Mouse (Mus musculus) cerebellum, adult 9-11 months (tissue): ENCODE measurements around the gene Alpk3.
"Not testable (repeated sequence)": the region's sequence is repeated elsewhere in the genome, so short reads cannot be mapped to it uniquely, and the experiment has no call there.

Experiments
- DNase-seq: peaks from one replicate; pipeline ENCODE4 v3.0.0; 2022

The Alpk3 gene

DNA sequence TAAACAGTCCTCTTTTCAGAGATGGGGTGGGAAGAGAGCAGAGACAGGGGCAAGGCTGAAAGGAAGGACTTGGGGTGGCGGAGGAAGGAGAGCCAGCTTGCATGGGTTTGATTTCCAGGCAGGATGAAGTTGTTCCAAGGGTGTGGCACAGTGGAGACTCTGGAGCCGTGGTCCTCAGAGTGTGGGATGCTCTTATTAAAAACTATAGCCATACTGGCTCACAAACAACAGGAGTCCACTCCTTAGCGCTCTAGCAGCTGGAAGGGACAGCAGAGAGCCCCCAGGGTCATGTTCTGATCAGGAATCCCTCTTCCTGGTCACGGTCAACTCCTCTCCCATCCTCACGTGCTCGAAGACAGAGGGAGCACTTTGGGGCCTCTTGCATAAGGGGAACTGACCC is 76.0 kb downstream of the Alpk3 start:
- DNase-seq, result no peak

GRCm38 (mm10) chr7:81133941-81134340 is 76.5 kb downstream of the Alpk3 start:
- DNase-seq, result no peak

- DNase-seq, result peak; percentile 21
Measured at GRCm38 (mm10) chr7:81134614-81135067, 77.2 kb downstream of the Alpk3 start.

DNA sequence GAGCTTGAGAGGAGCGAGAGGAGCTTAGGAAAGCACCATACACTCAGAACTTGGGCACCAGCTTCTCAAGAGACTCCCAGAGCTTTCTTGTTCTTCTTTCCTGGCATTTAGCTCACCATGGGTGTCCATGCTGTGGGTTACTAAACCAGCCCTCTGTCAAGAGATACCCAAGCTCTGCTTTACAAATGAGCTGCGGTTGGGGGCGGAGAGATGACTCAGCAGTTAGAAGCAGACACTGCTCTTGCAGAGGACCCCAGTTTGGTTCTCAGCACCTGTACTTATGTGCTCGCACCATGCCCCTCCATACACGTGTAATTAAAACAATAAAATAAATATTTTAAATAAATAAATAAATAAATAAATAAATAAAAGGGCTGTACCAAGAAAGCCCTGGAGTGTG is 79.9 kb downstream of the Alpk3 start:
- DNase-seq, result no peak

GRCm38 (mm10) chr7:81139100-81139499 is 81.7 kb downstream of the Alpk3 start:
- no peak for DNase-seq

- DNase-seq, result no peak
Measured at GRCm38 (mm10) chr7:81139671-81140404, 82.4 kb downstream of the Alpk3 start.

DNA sequence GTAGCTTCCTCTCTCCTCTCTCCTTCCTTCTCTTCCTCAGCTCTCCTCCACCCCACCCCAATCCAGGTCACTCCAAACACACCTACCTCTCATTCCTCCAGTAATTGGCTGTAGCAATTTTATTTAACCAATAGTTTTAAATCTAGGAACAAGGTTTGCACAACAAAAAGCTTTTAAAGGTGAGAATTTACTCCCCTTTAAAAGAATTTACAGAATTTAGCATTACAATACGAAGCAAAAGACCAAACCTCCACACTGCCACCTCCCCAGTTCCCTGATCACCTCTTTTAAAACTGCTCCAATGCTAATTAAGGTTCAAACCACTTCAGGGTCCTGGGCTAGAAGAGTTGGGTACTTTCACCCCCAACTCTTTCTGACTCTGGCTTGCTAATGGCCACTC is 84.1 kb downstream of the Alpk3 start:
- no peak for DNase-seq

- not testable (repeated sequence) for DNase-seq
Measured at GRCm38 (mm10) chr7:81143056-81143455, 85.7 kb downstream of the Alpk3 start.

GRCm38 (mm10) chr7:81149759-81150158 is 92.4 kb downstream of the Alpk3 start:
- DNase-seq, result no peak

GRCm38 (mm10) chr7:81151216-81151615 is 93.8 kb downstream of the Alpk3 start:
- DNase-seq, result no peak

- no peak for DNase-seq
Measured at GRCm38 (mm10) chr7:81152306-81152705, 94.9 kb downstream of the Alpk3 start.

DNA sequence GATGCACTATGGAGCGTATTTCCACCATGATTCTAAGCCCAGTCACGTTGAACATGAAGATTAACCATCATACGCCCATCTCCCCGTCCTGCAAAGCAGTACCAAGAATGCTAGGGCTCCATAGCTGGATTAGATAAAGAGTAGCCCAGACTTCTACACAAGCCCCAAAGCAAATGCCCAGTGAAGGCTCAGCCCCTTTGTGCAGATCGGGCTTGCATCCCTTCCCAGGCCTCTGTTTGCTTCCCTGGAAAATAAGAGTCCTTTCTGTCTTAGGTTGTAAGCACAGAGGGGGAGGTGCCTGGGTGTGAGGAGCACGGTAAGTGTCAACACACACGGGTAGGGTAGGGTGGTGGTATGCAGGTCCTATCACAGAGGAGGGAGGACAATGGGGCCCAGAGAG is 95.4 kb downstream of the Alpk3 start:
- no peak for DNase-seq

GRCm38 (mm10) chr7:81153327-81153726 is 95.9 kb downstream of the Alpk3 start:
- no peak for DNase-seq

DNA sequence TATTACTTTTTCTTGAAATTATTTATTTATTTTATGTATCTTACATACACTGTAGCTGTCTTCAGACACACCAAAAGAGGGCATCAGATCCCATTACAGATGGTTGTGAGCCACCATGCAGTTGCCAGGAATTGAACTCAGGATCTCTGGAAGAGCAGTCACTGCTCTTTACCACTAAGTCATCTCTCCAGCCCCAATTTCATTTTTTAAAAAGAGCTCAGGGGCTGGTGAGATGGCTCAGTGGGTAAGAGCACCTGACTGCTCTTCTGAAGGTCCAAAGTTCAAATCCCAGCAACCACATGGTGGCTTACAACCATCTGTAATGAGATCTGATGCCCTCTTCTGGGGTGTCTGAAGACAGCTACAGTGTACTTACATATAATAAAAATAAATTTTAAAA is 96.8 kb downstream of the Alpk3 start:
- not testable (repeated sequence) for DNase-seq

- DNase-seq, result peak; percentile 31
Measured at GRCm38 (mm10) chr7:81154960-81155359, 97.6 kb downstream of the Alpk3 start.
